Mouse (Mus musculus) 416B (cell line): ENCODE measurements around the gene Vmn1r94.
"Not testable (repeated sequence)": the region's sequence is repeated elsewhere in the genome, so short reads cannot be mapped to it uniquely, and the experiment has no call there.

ENCODE experiments used
- DNase-seq: peaks from one replicate; pipeline ENCODE4 v3.0.0; 2011; ENCODE audit warnings: low read depth

Gene Vmn1r94

DNA sequence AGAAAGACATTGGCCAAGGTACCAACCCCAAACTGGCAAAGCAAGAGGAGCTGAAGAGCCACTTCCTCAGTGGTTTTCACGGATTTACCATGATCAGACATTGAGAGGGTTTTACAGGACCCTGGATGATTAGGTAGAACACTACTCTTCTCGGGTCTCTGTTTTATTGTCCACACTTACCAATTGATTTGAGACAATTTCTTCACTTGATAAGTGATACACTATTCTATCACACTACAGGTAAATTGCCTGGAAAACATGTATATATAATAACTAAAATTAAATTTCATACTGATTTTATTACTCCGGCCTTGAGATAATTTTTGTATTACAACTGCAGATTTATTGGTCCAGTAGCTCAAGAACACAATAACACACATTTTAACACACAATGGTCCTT, at the start of gene Vmn1r94:
Gene Vmn1r94, minus strand, starts transcription at position 101 of the 400 bp plus-strand sequence.
- not testable (repeated sequence) for DNase-seq

DNA sequence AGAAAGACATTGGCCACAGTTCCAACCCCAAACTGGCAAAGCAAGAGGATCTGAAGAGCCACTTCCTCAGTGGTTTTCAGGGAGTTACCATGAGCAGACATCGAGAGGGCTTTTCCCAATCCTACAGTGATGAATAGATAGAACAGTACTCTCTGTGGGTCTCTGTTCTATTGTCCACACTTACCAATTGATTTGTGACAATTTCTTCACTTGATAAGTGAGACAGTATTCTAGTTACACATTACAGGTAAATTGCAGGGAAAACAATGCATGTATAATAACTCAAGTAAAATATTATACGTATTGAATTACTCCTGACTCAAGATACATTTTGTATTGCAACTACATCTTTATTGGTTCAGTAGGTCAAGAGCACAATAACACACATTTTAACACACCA, 37.3 kb upstream of the Vmn1r94 start, which contains the start of gene Gm6164:
Gene Gm6164, minus strand, starts transcription at position 101 of the 400 bp plus-strand sequence.
- DNase-seq, result not testable (repeated sequence)

DNA sequence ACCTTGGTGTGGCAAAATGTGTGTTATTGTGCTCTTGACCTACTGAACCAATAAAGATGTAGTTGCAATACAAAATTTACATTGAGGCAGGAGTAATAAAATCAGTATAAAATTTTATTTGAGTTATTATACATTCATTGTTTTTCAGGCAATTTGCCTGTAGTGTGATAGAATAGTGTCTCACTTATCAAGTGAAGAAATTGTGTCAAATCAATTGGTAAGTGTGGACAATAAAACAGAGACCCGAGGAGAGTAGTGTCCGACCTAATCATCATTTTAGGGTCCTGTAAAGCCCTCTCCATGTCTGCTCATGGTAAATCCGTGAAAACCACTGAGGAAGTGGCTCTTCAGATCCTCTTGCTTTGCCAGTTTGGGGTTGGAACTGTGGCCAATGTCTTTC, 25.2 kb upstream of the Vmn1r94 start, which contains the start of gene Vmn1r95:
Gene Vmn1r95, plus strand, starts transcription at position 301 of the 400 bp plus-strand sequence.
- not testable (repeated sequence) for DNase-seq

DNA sequence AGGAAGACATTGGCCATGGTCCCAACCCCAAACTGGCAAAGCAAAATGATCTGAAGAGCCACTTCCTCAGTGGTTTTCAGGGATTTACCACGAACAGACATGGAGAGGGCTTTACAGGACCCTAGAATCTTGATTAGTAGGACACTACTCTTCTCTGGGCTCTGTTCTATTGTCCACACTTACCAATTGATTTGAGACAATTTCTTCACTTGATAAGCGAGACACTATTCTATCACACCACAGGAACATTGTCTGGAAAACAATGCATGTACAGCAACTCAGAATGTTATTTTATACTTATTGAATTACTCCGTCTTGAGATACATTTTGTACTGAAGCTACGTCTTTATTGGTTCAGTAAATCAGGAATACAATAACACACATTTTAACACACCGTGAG, 29.2 kb downstream of the Vmn1r94 start, which contains the start of gene Vmn1r93:
Gene Vmn1r93, minus strand, starts transcription at position 101 of the 400 bp plus-strand sequence.
- DNase-seq, result not testable (repeated sequence)

DNA sequence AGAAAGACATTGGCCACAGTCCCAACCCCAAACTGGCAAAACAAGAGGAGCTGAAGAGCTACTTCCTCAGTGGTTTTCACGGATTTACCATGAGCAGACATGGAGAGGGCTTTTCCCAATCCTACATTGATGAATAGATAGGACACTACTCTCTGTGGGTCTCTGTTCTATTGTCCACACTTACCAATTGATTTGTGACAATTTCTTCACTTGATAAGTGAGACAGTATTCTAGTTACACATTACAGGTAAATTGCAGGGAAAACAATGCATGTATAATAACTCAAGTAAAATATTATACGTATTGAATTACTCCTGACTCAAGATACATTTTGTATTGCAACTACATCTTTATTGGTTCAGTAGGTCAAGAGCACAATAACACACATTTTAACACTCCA, 45.7 kb downstream of the Vmn1r94 start, which contains the start of gene Gm16442:
Gene Gm16442, minus strand, starts transcription at position 101 of the 400 bp plus-strand sequence.
- not testable (repeated sequence) for DNase-seq
